ENCODE assay signal across 23 mouse cellular contexts in the genomic region with DNA sequence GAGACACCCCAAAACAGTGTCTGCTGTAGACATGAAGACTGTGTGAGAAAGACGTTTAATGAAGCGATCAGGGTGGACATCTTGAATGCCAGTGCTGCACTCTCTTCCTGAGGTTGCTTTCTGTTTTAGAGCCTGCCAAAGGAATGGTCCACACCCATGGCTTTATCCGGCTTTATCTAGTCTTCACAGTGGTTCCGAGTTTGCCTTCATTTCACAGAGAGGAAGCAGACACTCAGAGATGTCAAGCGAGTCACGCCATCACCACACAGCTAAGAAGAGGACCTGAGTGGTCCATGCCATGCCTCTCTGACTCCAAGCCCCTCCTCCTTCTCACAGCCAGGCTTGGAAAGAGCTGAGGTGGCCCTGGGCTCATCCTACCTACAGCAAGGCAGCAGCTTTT.
DNase-seq lines count a peak whose midpoint lies in the region; ATAC-seq and TF ChIP-seq lines count a peak whose summit lies in the region.
"Had no signal": no experiment of that assay in that cellular context is flagged by ENCODE, and none has a peak within 500 bp of the region (broad histone marks: within the 10 kb centered on the region; RNA-seq: fewer than 3 reads in every experiment).

No protein-coding gene starts in this region.

- WGBS in forebrain, embryonic 10.5 days: 87% methylated on average over 6 of the region's 6 CpGs
- 87% methylated on average over 6 of the region's 6 CpGs for WGBS in forebrain, postnatal 0 days

- no peaks in the 10 kb centered on the region for H3K9me3 ChIP-seq in forebrain, embryonic 10.5 days
- no peaks in the 10 kb centered on the region for H3K9me3 ChIP-seq in forebrain, postnatal 0 days (ENCODE audit: low read length)
- H3K9me3 ChIP-seq: embryonic facial prominence, embryonic 10.5 days; embryonic facial prominence, embryonic 12.5 days; forebrain, embryonic 12.5 days; G1E had no signal

- no peak overlapping the region for H3K4me2 ChIP-seq in forebrain, postnatal 0 days (ENCODE audit: low read depth)
- H3K4me2 ChIP-seq: embryonic facial prominence, embryonic 12.5 days; forebrain, embryonic 12.5 days had no signal

- H3K36me3 ChIP-seq in forebrain, embryonic 10.5 days (replicated peaks): no peaks in the 10 kb centered on the region
- no peaks in the 10 kb centered on the region for H3K36me3 ChIP-seq in forebrain, postnatal 0 days (ENCODE audit: insufficient read depth)
- H3K36me3 ChIP-seq: embryonic facial prominence, embryonic 10.5 days; embryonic facial prominence, embryonic 12.5 days; forebrain, embryonic 12.5 days; G1E had no signal

- 0 out of 2 replicates have a peak overlapping the region, but pooled peaks have one; percentile 11 for H3K27ac ChIP-seq in forebrain, embryonic 10.5 days
- H3K27ac ChIP-seq in forebrain, postnatal 0 days (ENCODE audit: low read depth, low read length): no peak overlapping the region
- H3K27ac ChIP-seq: embryonic facial prominence, embryonic 10.5 days; embryonic facial prominence, embryonic 12.5 days; forebrain, embryonic 12.5 days had no signal

- intact Hi-C loops in left cerebral cortex, postnatal 14 days (cut with DNase I): no loop called here

- H3K4me1 ChIP-seq in forebrain, embryonic 10.5 days: peaks cover 28% of the 10 kb centered on the region
- no peaks in the 10 kb centered on the region for H3K4me1 ChIP-seq in forebrain, postnatal 0 days (ENCODE audit: insufficient read depth)
- H3K4me1 ChIP-seq: embryonic facial prominence, embryonic 12.5 days had no signal

- H3K9ac ChIP-seq in forebrain, postnatal 0 days: no peak overlapping the region
- H3K9ac ChIP-seq: embryonic facial prominence, embryonic 12.5 days; forebrain, embryonic 12.5 days had no signal

- no peak for DNase-seq in forebrain, embryonic 10.5 days (ENCODE audit: extremely low spot score, low spot score)
- no peak for DNase-seq in forebrain, postnatal 0 days
- peak; percentile 61 for DNase-seq in R1 (ENCODE audit: low read depth, low spot score)
- DNase-seq in urinary bladder, postnatal 25 days (ENCODE audit: low spot score): no peak
- no peak for DNase-seq in left cerebral cortex, postnatal 14 days (ENCODE audit: low spot score in 2 of 2)
- DNase-seq: adrenal gland, adult 8-10 months; adrenal gland, postnatal 14 days; adrenal gland, postnatal 36 days; B cell, adult 2 months; cerebellum, adult 11-12 months; cerebellum, adult 2 months; cerebellum, adult 9-10 months; cerebellum, postnatal 10 days; cerebellum, postnatal 25 days had no signal

- no peaks in the 10 kb centered on the region; the same call in 1 of the 2 replicates for H3K27me3 ChIP-seq in forebrain, embryonic 10.5 days (ENCODE audit: poor library complexity, severe bottlenecking)
- no peaks in the 10 kb centered on the region for H3K27me3 ChIP-seq in forebrain, postnatal 0 days (ENCODE audit: insufficient read depth, low read length)
- H3K27me3 ChIP-seq: Patski had no signal

- TF ChIP-seq CTCF in forebrain, postnatal 0 days (IDR thresholded peaks at IDR 0.05; ENCODE audit: low read depth): no peak

- H3K4me3 ChIP-seq in forebrain, embryonic 10.5 days: no peak overlapping the region
- no peak overlapping the region for H3K4me3 ChIP-seq in forebrain, postnatal 0 days (ENCODE audit: low read depth, low read length)
- H3K4me3 ChIP-seq: embryonic facial prominence, embryonic 10.5 days; embryonic facial prominence, embryonic 12.5 days; forebrain, embryonic 12.5 days had no signal

- no peak for ATAC-seq in forebrain, postnatal 0 days
- ATAC-seq: activated CD4-positive, CD25-positive, alpha-beta regulatory T cell, adult 4 months; CD4-positive, CD25-positive, alpha-beta regulatory T cell, adult 4 months; forebrain, embryonic 14.5 days; forebrain, embryonic 16.5 days; Patski had no signal
